Mouse (Mus musculus) CH12.LX (cell line): ENCODE measurements around the gene Mbd6. TPM values are rescaled to one million over a fixed set of nuclear protein-coding genes. Genes with fewer than 3 reads are reported as not detected.

Source experiments
- DNase-seq: peaks from one replicate; pipeline ENCODE4 v3.0.0-alpha.2; 2013; ENCODE audit errors: extremely low read depth
- H3K27ac ChIP-seq: 2 replicates; pipeline ENCODE4 v1.5.1; 2012; ENCODE audit warnings: low read depth, mild to moderate bottlenecking, control low read depth, moderate library complexity; ENCODE audit not compliant: insufficient read depth
- H3K27me3 ChIP-seq: replicated peaks from 2 replicates; pipeline ENCODE3; 2012; ENCODE audit warnings: inconsistent platforms
- H3K36me3 ChIP-seq, 2 experiments: replicated peaks in 1 of 2; 2 replicates each; pipeline versions ENCODE3 to v1.6.1; 2012; ENCODE audit warnings: inconsistent platforms in 1 of 2, low read length in 1 of 2, mild to moderate bottlenecking in 1 of 2, mixed read lengths in 1 of 2, moderate library complexity in 1 of 2; ENCODE audit not compliant: control insufficient read depth in 1 of 2, insufficient read depth in 1 of 2
- H3K4me1 ChIP-seq, 2 experiments: 2 replicates each; pipeline ENCODE4 v1.6.1; 2012; ENCODE audit warnings: inconsistent platforms in 1 of 2, moderate library complexity in 1 of 2; ENCODE audit not compliant: insufficient read depth in 2 of 2, control insufficient read depth in 1 of 2
- H3K4me2 ChIP-seq: 2 replicates; pipeline ENCODE4 v1.6.1; 2012; ENCODE audit warnings: low read depth, mild to moderate bottlenecking, control low read depth; ENCODE audit not compliant: poor library complexity, insufficient read depth, severe bottlenecking
- H3K4me3 ChIP-seq, 3 experiments: fragments of 150-350 bp in 1 of 3; sonication (generic) in 1 of 3; replicated peaks in 1 of 3; 2 replicates each; pipeline versions ENCODE3 to v1.5.1; 2011 to 2012; ENCODE audit warnings: low read depth in 2 of 3, low read length in 2 of 3, mild to moderate bottlenecking in 2 of 3, moderate library complexity in 2 of 3, control low read depth in 1 of 3, improper control_type of control experiment in 1 of 3, inconsistent platforms in 1 of 3, mixed read lengths in 1 of 3; ENCODE audit not compliant: poor library complexity in 1 of 3
- H3K79me2 ChIP-seq: replicated peaks from 2 replicates; pipeline ENCODE4 v1.6.1; 2012; ENCODE audit warnings: mild to moderate bottlenecking, moderate library complexity; ENCODE audit not compliant: control insufficient read depth, poor library complexity, insufficient read depth, severe bottlenecking; ENCODE audit errors: extremely low read depth
- H3K9ac ChIP-seq: 2 replicates; pipeline ENCODE4 v1.6.1; 2012; ENCODE audit warnings: low read depth, mild to moderate bottlenecking, control low read depth, moderate library complexity; ENCODE audit not compliant: insufficient read depth
- H3K9me3 ChIP-seq: replicated peaks from 2 replicates; pipeline ENCODE3; 2012; ENCODE audit warnings: low read length, inconsistent platforms, mixed read lengths
- BHLHE40 ChIP-seq: IDR thresholded peaks from 2 replicates; pipeline ENCODE4 v1.6.1; 2011; ENCODE audit warnings: mild to moderate bottlenecking, low read depth, low read length, improper control_type of control experiment
- CHD1 ChIP-seq: IDR thresholded peaks from 2 replicates; pipeline ENCODE4 v1.6.1; 2012; ENCODE audit warnings: low read depth, low read length, improper control_type of control experiment, inconsistent platforms
- CHD2 ChIP-seq: IDR thresholded peaks from 2 replicates; pipeline ENCODE4 v1.6.1; 2011; ENCODE audit warnings: low read length, improper control_type of control experiment
- CTCF ChIP-seq, 2 experiments: IDR thresholded peaks in 1 of 2; conservative IDR thresholded peaks in 1 of 2; 2 replicates each; pipeline ENCODE4 v1.5.1; 2011 to 2012; ENCODE audit warnings: low read depth in 2 of 2, low read length in 2 of 2, improper control_type of control experiment in 1 of 2, inconsistent platforms in 1 of 2, mild to moderate bottlenecking in 1 of 2, moderate library complexity in 1 of 2
- E2F4 ChIP-seq: IDR thresholded peaks from 2 replicates; pipeline ENCODE4 v1.6.1; 2011; ENCODE audit warnings: low read depth, low read length, improper control_type of control experiment; ENCODE audit not compliant: insufficient replicate concordance
- ELF1 ChIP-seq: IDR thresholded peaks from 2 replicates; pipeline ENCODE4 v1.6.1; 2014; ENCODE audit warnings: low read depth, mild to moderate bottlenecking, inconsistent platforms, low read length, improper control_type of control experiment
- EP300 ChIP-seq: IDR thresholded peaks from 2 replicates; pipeline ENCODE4 v1.6.1; 2011; ENCODE audit warnings: low read length, improper control_type of control experiment
- ETS1 ChIP-seq: conservative IDR thresholded peaks from 2 replicates; pipeline ENCODE4 v1.6.1; 2012; ENCODE audit warnings: low read depth, mild to moderate bottlenecking, inconsistent platforms, low read length, improper control_type of control experiment, moderate library complexity
- GABPA ChIP-seq: IDR thresholded peaks from 2 replicates; pipeline ENCODE4 v1.6.1; 2012; ENCODE audit warnings: low read depth, low read length, improper control_type of control experiment, inconsistent platforms; ENCODE audit not compliant: insufficient replicate concordance
- HCFC1 ChIP-seq: IDR thresholded peaks from 2 replicates; pipeline ENCODE4 v1.6.1; 2012; ENCODE audit warnings: low read depth, mild to moderate bottlenecking, inconsistent platforms, low read length, improper control_type of control experiment
- IRF4 ChIP-seq: IDR thresholded peaks from 2 replicates; pipeline ENCODE4 v1.6.1; 2014; ENCODE audit warnings: low read depth, mild to moderate bottlenecking, inconsistent platforms, low read length, improper control_type of control experiment
- JUN ChIP-seq: IDR thresholded peaks from 2 replicates; pipeline ENCODE4 v1.6.1; 2011; ENCODE audit warnings: low read depth, mild to moderate bottlenecking, low read length, improper control_type of control experiment, moderate library complexity; ENCODE audit not compliant: insufficient read depth
- JUND ChIP-seq: conservative IDR thresholded peaks from 2 replicates; pipeline ENCODE4 v1.6.1; 2011; ENCODE audit warnings: low read depth, low read length, improper control_type of control experiment
- KAT2A ChIP-seq: IDR thresholded peaks from 2 replicates; pipeline ENCODE4 v1.6.1; 2012; ENCODE audit warnings: low read length, improper control_type of control experiment, inconsistent platforms; ENCODE audit not compliant: insufficient replicate concordance
- MAFK ChIP-seq: IDR thresholded peaks from 2 replicates; pipeline ENCODE4 v1.6.1; 2011; ENCODE audit warnings: low read length, improper control_type of control experiment; ENCODE audit not compliant: insufficient replicate concordance
- MAX ChIP-seq: IDR thresholded peaks from 2 replicates; pipeline ENCODE4 v1.6.1; 2011; ENCODE audit warnings: low read length, improper control_type of control experiment
- MAZ ChIP-seq: IDR thresholded peaks from 2 replicates; pipeline ENCODE4 v1.6.1; 2012; ENCODE audit warnings: low read depth, mild to moderate bottlenecking, inconsistent platforms, low read length, improper control_type of control experiment, moderate library complexity
- MEF2A ChIP-seq: IDR thresholded peaks from 2 replicates; pipeline ENCODE4 v1.6.1; 2014; ENCODE audit warnings: low read depth, mild to moderate bottlenecking, inconsistent platforms, low read length, improper control_type of control experiment, borderline replicate concordance
- MYC ChIP-seq: IDR thresholded peaks from 2 replicates; pipeline ENCODE4 v1.6.1; 2011; ENCODE audit warnings: low read depth, mild to moderate bottlenecking, improper control_type of control experiment, low read length
- NELFE ChIP-seq: IDR thresholded peaks from 2 replicates; pipeline ENCODE4 v1.6.1; 2011; ENCODE audit warnings: low read depth, low read length, improper control_type of control experiment
- POLR2A ChIP-seq: IDR thresholded peaks from 2 replicates; pipeline ENCODE4 v1.6.1; 2011; ENCODE audit warnings: low read depth, mild to moderate bottlenecking, improper control_type of control experiment, low read length
- POLR2AphosphoS2 ChIP-seq: IDR thresholded peaks from 2 replicates; pipeline ENCODE4 v1.6.1; 2011; ENCODE audit warnings: low read depth, low read length, improper control_type of control experiment
- RAD21 ChIP-seq: IDR thresholded peaks from 2 replicates; pipeline ENCODE4 v1.6.1; 2011; ENCODE audit warnings: low read depth, mild to moderate bottlenecking, low read length, improper control_type of control experiment, moderate library complexity
- RCOR1 ChIP-seq: conservative IDR thresholded peaks from 2 replicates; pipeline ENCODE4 v1.6.1; 2012; ENCODE audit warnings: low read depth, mild to moderate bottlenecking, inconsistent platforms, low read length, improper control_type of control experiment
- SIN3A ChIP-seq: IDR thresholded peaks from 2 replicates; pipeline ENCODE4 v1.6.1; 2012; ENCODE audit warnings: low read length, improper control_type of control experiment, inconsistent platforms
- SMC3 ChIP-seq: IDR thresholded peaks from 2 replicates; pipeline ENCODE4 v1.6.1; 2011; ENCODE audit warnings: low read depth, low read length, improper control_type of control experiment
- TBP ChIP-seq: conservative IDR thresholded peaks from 2 replicates; pipeline ENCODE4 v1.6.1; 2011; ENCODE audit warnings: low read depth, low read length, improper control_type of control experiment
- TCF12 ChIP-seq: IDR thresholded peaks from 2 replicates; pipeline ENCODE4 v1.6.1; 2014; ENCODE audit warnings: low read depth, mild to moderate bottlenecking, inconsistent platforms, low read length, improper control_type of control experiment
- UBTF ChIP-seq: IDR thresholded peaks from 2 replicates; pipeline ENCODE4 v1.6.1; 2012; ENCODE audit warnings: low read depth, mild to moderate bottlenecking, inconsistent platforms, low read length, improper control_type of control experiment, moderate library complexity
- USF1 ChIP-seq: IDR thresholded peaks from 2 replicates; pipeline ENCODE4 v1.6.1; 2014; ENCODE audit warnings: low read depth, mild to moderate bottlenecking, inconsistent platforms, low read length, improper control_type of control experiment
- USF2 ChIP-seq: conservative IDR thresholded peaks from 2 replicates; pipeline ENCODE4 v1.6.1; 2011; ENCODE audit warnings: low read depth, low read length, improper control_type of control experiment
- ZC3H11A ChIP-seq: IDR thresholded peaks from 2 replicates; pipeline ENCODE4 v1.6.1; 2012; ENCODE audit warnings: low read depth, mild to moderate bottlenecking, inconsistent platforms, low read length, improper control_type of control experiment
- ZKSCAN1 ChIP-seq: IDR thresholded peaks from 2 replicates; pipeline ENCODE4 v1.6.1; 2012; ENCODE audit warnings: low read depth, inconsistent platforms, low read length, improper control_type of control experiment, borderline replicate concordance
- ZMIZ1 ChIP-seq: IDR thresholded peaks from 2 replicates; pipeline ENCODE4 v1.6.1; 2012; ENCODE audit warnings: low read depth, mild to moderate bottlenecking, inconsistent platforms, low read length, improper control_type of control experiment
- ZNF384 ChIP-seq: IDR thresholded peaks from 2 replicates; pipeline ENCODE4 v1.6.1; 2012; ENCODE audit warnings: low read depth, low read length, improper control_type of control experiment, inconsistent platforms
- dilution Hi-C: fragments of 300-500 bp; cut with MboI; formaldehyde crosslinking; loops from 2 replicates; pipeline ENCODE4 v1.14.3; 2020; ENCODE audit warnings: low sequenced_read_pairs; ENCODE audit not compliant: extremely low pct_unique_long_range_greater_than_20kb, extremely low pct_ligation_motif_present
- in situ Hi-C: fragments of 300-500 bp; cut with MboI; formaldehyde crosslinking; loops from 3 replicates; pipeline ENCODE4 v1.14.3; 2019; ENCODE audit warnings: low sequenced_read_pairs, low pct_ligation_motif_present, low pct_unique_long_range_greater_than_20kb, mixed read lengths
- polyA plus RNA-seq: library from polyadenylated mRNA; unstranded; fragments of >175 nt; gene quantifications from 2 replicates; pipeline ENCODE4 v1.2.1, GENCODE M21; 2012; ENCODE audit warnings: low read depth; ENCODE audit not compliant: insufficient read length
- total RNA-seq, 2 experiments: library from RNA; depleted of rRNA; stranded (reverse); fragments of 300-350 nt in 1 of 2; fragments of >200 nt in 1 of 2; gene quantifications; 2 replicates each; pipeline ENCODE4 v1.2.3; 2012 to 2014

Gene Mbd6
- total and polyA plus RNA-seq, 3 experiments = 0.74 to 16.5 (median 2.7) TPM

- in situ Hi-C loops = no loop called here
- H3K27ac ChIP-seq = no peak overlapping the region
- peaks cover 5 to 36% of the 10 kb centered on the region in 2 experiments for H3K4me1 ChIP-seq
These were observed 34.5 kb upstream of the Mbd6 start for GRCm38 (mm10) chr10:127323131-127323855.

GRCm38 (mm10) chr10:127322669-127323068, 33.9 kb upstream of the Mbd6 start:
- Histone ChIP-seq H3K9ac (peak overlapping the region; percentile 87; the same call in 1 of the 2 replicates), H3K27ac (no peak overlapping the region), H3K36me3 (peaks cover 18 to 24% of the 10 kb centered on the region in 2 experiments), H3K79me2 (no peaks in the 10 kb centered on the region), H3K9me3 (no peaks in the 10 kb centered on the region), H3K27me3 (no peaks in the 10 kb centered on the region), H3K4me1 (peaks cover 5 to 36% of the 10 kb centered on the region in 2 experiments), H3K4me2 (0 out of 2 replicates have a peak overlapping the region, but pooled peaks have one; percentile 97), H3K4me3 (peak overlapping the region in 2 of 3 experiments; percentile 58 to 75)
- dilution Hi-C loops = no loop called here
- no peak for TF ChIP-seq USF1
- TF ChIP-seq KAT2A = no peak
- no peak for TF ChIP-seq TCF12
- no peak for TF ChIP-seq CTCF (conservative IDR thresholded peaks at IDR 0.05 in 1 of 2, IDR thresholded peaks at IDR 0.05 in 1 of 2; ENCODE audit: low read depth in 2 of 2, low read length in 2 of 2)
- no peak for TF ChIP-seq POLR2A
- no peak for TF ChIP-seq RCOR1
- TF ChIP-seq MAX = no peak
- no peak for TF ChIP-seq BHLHE40
- TF ChIP-seq SIN3A = no peak
- TF ChIP-seq MAZ = no peak
- no peak for DNase-seq
- in situ Hi-C loops = no loop called here

More at GRCm38 (mm10) chr10:127323131-127323855, 34.5 kb upstream of the Mbd6 start:
- Histone ChIP-seq H3K27me3 (no peaks in the 10 kb centered on the region), H3K4me3 (peak overlapping the region; percentile 58 to 81 (median 75)), H3K9me3 (no peaks in the 10 kb centered on the region), H3K4me2 (peak overlapping the region; percentile 97), H3K9ac (peak overlapping the region; percentile 87), H3K79me2 (no peaks in the 10 kb centered on the region)
- TF ChIP-seq JUN (no peak), BHLHE40 (no peak), IRF4 (no peak), GABPA (no peak), EP300 (no peak), RAD21 (no peak), ZC3H11A (no peak), HCFC1 (peak; percentile 44; the same call in 1 of the 2 replicates), JUND (no peak), NELFE (no peak), ETS1 (no peak), USF1 (no peak), CHD1 (0 out of 2 replicates have a peak, but pooled peaks have one; percentile 6), POLR2AphosphoS2 (no peak), MEF2A (no peak), ZKSCAN1 (no peak), MAX (no peak), MAZ (peak; percentile 85), ZNF384 (peak; percentile 87), TBP (no peak), CHD2 (peak; percentile 57), MYC (no peak), SIN3A (peak; percentile 41; the same call in 1 of the 2 replicates), USF2 (no peak), KAT2A (no peak), MAFK (no peak), SMC3 (no peak), CTCF (conservative IDR thresholded peaks at IDR 0.05 in 1 of 2, IDR thresholded peaks at IDR 0.05 in 1 of 2; ENCODE audit: low read depth in 2 of 2, low read length in 2 of 2) (no peak), E2F4 (no peak), ZMIZ1 (no peak), RCOR1 (no peak), TCF12 (0 out of 2 replicates have a peak, but pooled peaks have one; percentile 33), POLR2A (peak; percentile 57), UBTF (no peak), ELF1 (peak; percentile 71)
- TF ChIP-seq, all 38 proteins: peak for 9
- dilution Hi-C loops = no loop called here
- DNase-seq = peak; percentile 72
- H3K36me3 ChIP-seq = peaks cover 20 to 30% of the 10 kb centered on the region in 2 experiments
